Mouse (Mus musculus) embryonic facial prominence, embryonic 15.5 days (tissue): ENCODE measurements around the gene Mark3. TPM values are rescaled to one million over a fixed set of nuclear protein-coding genes. Genes with fewer than 3 reads are reported as not detected.
A peak's percentile ranks its signal among the peaks of the same experiment; 100 is the strongest.
"Not testable (repeated sequence)": the region's sequence is repeated elsewhere in the genome, so short reads cannot be mapped to it uniquely, and the experiment has no call there.

ENCODE experiments used
- ATAC-seq: fragments of 200-750 bp; cut with Nextera tagmentation; 2 replicates; pipeline ENCODE4 v1.8.0; 2017; ENCODE audit warnings: low read depth, moderate TSS enrichment; ENCODE audit not compliant: insufficient number of reproducible peaks, low FRiP score, low TSS enrichment
- H3K27ac ChIP-seq: fragments of 300-500 bp; sonication (generic); replicated peaks from 2 replicates; pipeline ENCODE4 v1.5.1; 2015; ENCODE audit warnings: mild to moderate bottlenecking, inconsistent platforms
- H3K27me3 ChIP-seq: fragments of 300-500 bp; sonication (generic); 2 replicates; pipeline ENCODE4 v1.6.1; 2015; ENCODE audit warnings: inconsistent platforms
- H3K36me3 ChIP-seq: fragments of 300-500 bp; sonication (generic); 2 replicates; pipeline ENCODE4 v1.6.1; 2015; ENCODE audit warnings: mild to moderate bottlenecking, inconsistent platforms
- H3K4me1 ChIP-seq: fragments of 300-500 bp; sonication (generic); 2 replicates; pipeline ENCODE4 v1.6.1; 2015; ENCODE audit warnings: inconsistent platforms
- H3K4me2 ChIP-seq: fragments of 300-500 bp; sonication (generic); replicated peaks from 2 replicates; pipeline ENCODE4 v1.6.1; 2015; ENCODE audit warnings: mild to moderate bottlenecking, inconsistent platforms
- H3K4me3 ChIP-seq: fragments of 300-500 bp; sonication (generic); replicated peaks from 2 replicates; pipeline ENCODE4 v1.5.1; 2015; ENCODE audit warnings: mild to moderate bottlenecking, inconsistent platforms
- H3K9ac ChIP-seq: fragments of 300-500 bp; sonication (generic); 2 replicates; pipeline ENCODE4 v1.6.1; 2015; ENCODE audit warnings: inconsistent platforms
- H3K9me3 ChIP-seq: fragments of 300-500 bp; sonication (generic); replicated peaks from 2 replicates; pipeline ENCODE4 v1.6.1; 2016; ENCODE audit warnings: inconsistent platforms
- WGBS: fragments of 180-500 bp; shearing (Covaris S2); methylation state at CpG from one replicate; pipeline ENCODE4 v1.1.7; 2015; 5-methylcytosine and 5-hydroxymethylcytosine counted together
- polyA plus RNA-seq: library from polyadenylated mRNA; unstranded; fragments of >200 nt; fragmentation: Nextera tagmentation; extraction: Ambion mirVana; gene quantifications from 2 replicates; pipeline ENCODE4 v1.2.1, GENCODE M21; 2015

The Mark3 gene
- polyA plus RNA-seq, 1 experiment from 2014 or later: 37.7 TPM

DNA sequence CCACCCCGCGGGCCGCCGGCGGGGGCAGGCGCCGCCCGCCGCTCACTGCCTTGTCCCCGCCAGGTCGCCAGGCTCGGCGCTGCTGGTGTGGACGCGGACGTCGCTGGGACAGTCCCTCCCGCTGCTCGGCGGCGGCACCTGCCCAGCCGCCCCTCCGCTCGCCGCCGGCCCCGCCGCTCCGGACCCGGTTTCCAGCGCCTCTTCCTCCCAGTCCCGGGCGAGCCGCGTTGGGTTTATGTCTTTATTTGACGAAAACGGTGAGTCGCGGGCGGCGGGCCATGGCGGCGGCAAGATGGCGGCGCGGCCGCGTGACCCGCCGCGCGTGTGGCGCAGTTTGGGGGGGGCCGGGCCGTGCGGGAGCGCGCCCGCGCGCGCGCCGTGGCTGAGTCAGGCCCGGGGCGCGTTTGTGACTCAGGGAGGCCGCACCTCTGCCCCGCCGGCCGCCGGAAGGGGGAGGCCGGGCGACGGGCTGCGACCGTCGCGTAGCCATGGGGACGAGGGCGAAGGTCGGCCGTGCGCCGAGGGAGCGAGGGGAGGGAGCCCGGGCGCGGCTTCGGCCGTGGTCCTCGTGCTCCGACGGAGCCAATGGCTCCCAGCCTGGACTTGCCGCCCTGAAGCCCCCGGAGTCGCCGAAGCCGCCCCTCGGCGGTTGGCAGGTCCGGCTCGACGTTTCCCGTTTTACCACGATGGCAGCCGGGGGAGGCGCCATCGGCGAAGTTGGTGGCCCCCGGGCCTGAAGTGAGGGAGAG is 35.9 kb upstream of the Mark3 start:
- no peaks in the 10 kb centered on the region for H3K9me3 ChIP-seq
- peaks cover 41% of the 10 kb centered on the region for H3K36me3 ChIP-seq
- peaks cover 25% of the 10 kb centered on the region for H3K4me1 ChIP-seq
- ATAC-seq: peak; percentile 58
- peak overlapping the region; percentile 96 for H3K27ac ChIP-seq
- H3K4me2 ChIP-seq: peak overlapping the region; percentile 74
- H3K9ac ChIP-seq: peak overlapping the region; percentile 97
- peak overlapping the region; percentile 94 for H3K4me3 ChIP-seq
- no peaks in the 10 kb centered on the region for H3K27me3 ChIP-seq
- under 1% methylated on average over 95 of the region's 111 CpGs for WGBS

DNA sequence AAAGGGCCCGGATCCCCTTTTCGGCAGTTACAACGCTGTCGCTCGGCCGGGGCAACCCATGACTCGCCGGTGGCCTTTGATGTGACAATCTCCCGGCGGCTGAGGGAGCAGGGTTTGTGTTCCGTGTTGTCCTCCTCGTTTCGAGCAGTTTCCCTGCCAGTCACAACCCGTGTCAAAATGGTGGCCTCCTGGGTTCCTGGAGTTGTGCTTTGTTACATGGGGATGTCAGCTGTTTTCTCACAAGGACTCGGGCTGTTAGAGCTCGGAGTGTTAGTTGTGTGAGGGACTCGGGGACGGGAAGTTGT is 35.3 kb upstream of the Mark3 start:
- no peaks in the 10 kb centered on the region for H3K27me3 ChIP-seq
- H3K9me3 ChIP-seq: no peaks in the 10 kb centered on the region
- 2% methylated on average over 18 of the region's 18 CpGs for WGBS
- peak overlapping the region; percentile 74 for H3K4me2 ChIP-seq
- no peak for ATAC-seq
- H3K4me1 ChIP-seq: peaks cover 25% of the 10 kb centered on the region
- peak overlapping the region; percentile 94 for H3K4me3 ChIP-seq
- H3K36me3 ChIP-seq: peaks cover 47% of the 10 kb centered on the region
- H3K27ac ChIP-seq: peak overlapping the region; percentile 96
- peak overlapping the region; percentile 97 for H3K9ac ChIP-seq

DNA sequence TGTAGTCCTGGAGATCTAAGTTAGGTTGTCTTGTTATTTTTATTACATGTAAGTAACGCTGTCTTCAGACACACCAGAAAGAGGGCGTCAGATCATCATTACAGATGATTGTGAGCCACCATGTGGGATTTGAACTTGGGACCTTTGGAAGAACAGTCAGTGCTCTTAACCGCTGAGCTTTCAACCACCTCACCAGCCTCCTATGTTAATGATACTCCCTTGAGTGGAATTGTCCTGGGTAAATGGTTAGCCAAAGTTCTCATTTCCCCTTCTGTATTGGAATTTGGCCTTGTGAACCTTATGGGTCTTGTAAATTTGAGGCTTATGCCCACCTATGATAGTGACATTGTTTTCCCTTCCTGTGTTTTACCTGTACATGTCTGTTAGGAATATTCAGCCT is 27.3 kb upstream of the Mark3 start:
- no peaks in the 10 kb centered on the region for H3K27me3 ChIP-seq
- 90% methylated on average over 3 of the region's 3 CpGs for WGBS
- H3K4me1 ChIP-seq: no peaks in the 10 kb centered on the region
- ATAC-seq: no peak
- H3K9ac ChIP-seq: no peak overlapping the region
- H3K9me3 ChIP-seq: no peaks in the 10 kb centered on the region
- H3K27ac ChIP-seq: no peak overlapping the region
- peaks cover 45% of the 10 kb centered on the region for H3K36me3 ChIP-seq
- H3K4me2 ChIP-seq: no peak overlapping the region
- H3K4me3 ChIP-seq: no peak overlapping the region

DNA sequence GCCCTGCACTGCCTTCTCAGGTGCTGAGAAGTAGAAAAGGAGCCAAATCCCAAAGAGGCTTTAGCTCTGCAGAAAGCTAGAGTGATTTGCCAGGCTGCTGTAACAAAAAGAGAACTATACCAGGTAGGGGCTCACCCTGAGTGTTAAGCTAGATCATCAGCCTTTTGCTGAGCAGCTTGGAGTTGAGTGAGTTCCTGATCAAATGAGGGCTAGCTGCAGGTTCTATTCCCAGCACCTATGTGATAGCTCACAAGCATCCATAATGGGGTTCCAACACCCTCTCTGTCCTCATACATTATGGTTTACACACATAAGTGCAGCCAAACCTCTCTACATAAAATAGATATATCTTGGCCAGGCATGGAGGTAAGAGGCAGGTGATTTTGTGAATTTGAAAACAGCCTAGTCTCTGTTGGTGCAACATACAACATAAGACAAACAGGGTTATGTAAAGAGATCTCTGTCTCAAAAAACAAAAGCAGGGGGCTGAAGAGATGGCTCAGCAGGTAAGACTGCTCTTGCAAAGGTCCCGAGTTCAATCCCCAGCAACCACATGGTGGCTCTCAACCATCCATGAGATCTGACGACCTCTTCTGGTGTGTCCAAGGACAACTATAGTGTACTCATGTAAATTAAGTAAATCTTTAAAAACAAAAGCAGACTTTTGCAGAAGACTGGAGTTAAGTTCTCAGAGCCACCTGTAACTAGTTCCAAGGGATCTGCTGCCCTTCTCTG is 25.6 kb upstream of the Mark3 start:
- H3K27me3 ChIP-seq: no peaks in the 10 kb centered on the region
- peaks cover 28% of the 10 kb centered on the region for H3K36me3 ChIP-seq
- no peaks in the 10 kb centered on the region for H3K4me1 ChIP-seq
- no peak overlapping the region for H3K4me2 ChIP-seq
- 66% methylated on average over 2 of the region's 2 CpGs for WGBS
- no peak overlapping the region for H3K4me3 ChIP-seq
- H3K9me3 ChIP-seq: no peaks in the 10 kb centered on the region
- ATAC-seq: no peak
- H3K9ac ChIP-seq: no peak overlapping the region
- no peak overlapping the region for H3K27ac ChIP-seq

DNA sequence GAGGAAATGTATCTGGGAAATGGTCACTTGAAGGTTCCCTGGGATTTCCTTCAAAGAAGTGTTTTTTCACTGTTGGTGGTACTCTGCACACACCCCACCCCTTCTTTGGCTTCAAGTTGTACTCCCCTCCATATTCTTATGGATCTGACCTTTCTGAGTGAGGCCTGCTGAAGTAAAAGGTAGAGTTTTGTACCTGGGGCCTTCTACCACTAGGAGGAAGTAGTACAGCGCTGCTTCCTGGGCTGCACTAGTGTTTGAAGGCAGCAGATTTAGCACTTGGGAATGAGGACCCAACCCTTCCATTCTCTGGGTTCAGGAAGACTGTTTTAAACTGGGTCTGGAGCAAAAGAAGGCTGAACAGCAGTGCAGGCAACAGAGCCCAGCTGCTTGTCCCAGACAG is 23.6 kb upstream of the Mark3 start:
- no peak overlapping the region for H3K4me2 ChIP-seq
- no peak overlapping the region for H3K4me3 ChIP-seq
- no peak for ATAC-seq
- WGBS: 61% methylated on average over 1 of the region's 1 CpGs
- H3K9ac ChIP-seq: no peak overlapping the region
- H3K9me3 ChIP-seq: no peaks in the 10 kb centered on the region
- H3K4me1 ChIP-seq: no peaks in the 10 kb centered on the region
- no peaks in the 10 kb centered on the region for H3K27me3 ChIP-seq
- H3K27ac ChIP-seq: no peak overlapping the region
- H3K36me3 ChIP-seq: peaks cover 16% of the 10 kb centered on the region

DNA sequence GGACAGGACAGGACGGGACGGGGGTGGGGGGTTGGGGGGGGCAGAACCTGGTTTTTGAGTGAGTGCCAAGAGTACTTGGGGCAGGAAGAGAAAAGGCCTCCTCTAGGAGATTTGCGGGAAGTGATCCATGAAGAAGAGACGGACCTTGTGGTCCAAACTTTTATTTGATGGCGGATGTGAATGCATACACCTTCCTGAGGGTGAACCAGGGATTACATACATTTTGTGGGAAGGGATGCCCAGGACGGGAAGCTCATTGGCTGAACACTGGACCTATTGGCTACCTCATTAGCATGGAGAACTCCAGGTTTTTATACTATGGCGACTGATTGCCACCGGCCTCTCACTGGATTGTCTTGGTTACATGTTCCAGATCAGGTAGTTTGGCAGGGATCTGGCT is 22.0 kb upstream of the Mark3 start:
- no peak overlapping the region for H3K4me3 ChIP-seq
- no peak overlapping the region for H3K9ac ChIP-seq
- no peaks in the 10 kb centered on the region for H3K27me3 ChIP-seq
- WGBS: 58% methylated on average over 8 of the region's 8 CpGs
- H3K4me2 ChIP-seq: no peak overlapping the region
- no peaks in the 10 kb centered on the region for H3K4me1 ChIP-seq
- no peak for ATAC-seq
- H3K27ac ChIP-seq: no peak overlapping the region
- H3K9me3 ChIP-seq: no peaks in the 10 kb centered on the region
- H3K36me3 ChIP-seq: peaks cover 9% of the 10 kb centered on the region

DNA sequence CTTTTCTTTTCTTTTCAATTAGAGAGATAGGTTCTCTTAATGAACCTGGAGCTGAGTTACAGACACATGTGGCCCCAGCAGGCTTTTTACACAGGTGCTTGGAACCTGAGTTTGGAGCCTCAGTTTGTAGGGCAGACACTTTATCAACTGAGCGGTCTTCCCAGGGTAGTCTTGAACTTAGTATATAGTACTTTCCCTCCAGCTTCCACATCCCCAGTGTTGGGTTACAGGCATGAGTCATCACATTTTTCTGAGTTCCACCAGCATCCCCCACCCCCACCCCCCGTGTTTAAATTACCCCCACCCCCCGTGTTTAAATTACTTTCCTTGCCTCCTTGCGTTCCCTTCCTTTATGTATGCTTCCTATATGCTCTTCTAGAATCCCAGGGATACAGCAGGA is 19.0 kb upstream of the Mark3 start:
- WGBS: 50% methylated on average over 4 of the region's 4 CpGs
- Histone ChIP-seq H3K4me1 (0 out of 2 replicates have a peak, but pooled peaks cover 5% of the 10 kb centered on the region), H3K9me3 (no peaks in the 10 kb centered on the region), H3K9ac (no peak overlapping the region), H3K36me3 (no peaks in the 10 kb centered on the region), H3K4me2 (no peak overlapping the region), H3K27me3 (no peaks in the 10 kb centered on the region), H3K27ac (no peak overlapping the region), H3K4me3 (no peak overlapping the region)
- no peak for ATAC-seq

DNA sequence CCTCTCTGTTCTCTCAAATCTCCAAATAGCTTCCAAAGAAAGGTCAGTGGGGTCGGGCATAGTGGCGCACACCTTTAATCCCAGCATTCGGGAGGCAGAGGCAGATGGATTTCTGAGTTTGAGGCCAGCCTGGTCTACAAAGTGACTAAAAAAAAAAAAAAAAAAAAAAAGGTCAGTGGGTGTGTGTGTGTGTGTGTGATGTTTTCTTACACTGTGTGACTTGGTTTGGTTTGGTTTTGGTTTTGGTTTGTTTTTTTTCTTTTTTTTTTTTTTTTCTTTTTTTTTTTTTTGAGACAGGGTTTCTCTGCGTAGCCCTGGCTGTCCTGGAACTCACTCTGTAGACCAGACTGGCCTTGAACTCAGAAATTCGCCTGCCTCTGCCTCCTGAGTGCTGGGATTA is 18.4 kb upstream of the Mark3 start:
- not testable (repeated sequence) for ATAC-seq, H3K9me3 ChIP-seq, H3K4me1 ChIP-seq, H3K27ac ChIP-seq, H3K4me2 ChIP-seq, H3K4me3 ChIP-seq, H3K36me3 ChIP-seq, H3K9ac ChIP-seq, H3K27me3 ChIP-seq
- 78% methylated on average over 5 of the region's 5 CpGs for WGBS

DNA sequence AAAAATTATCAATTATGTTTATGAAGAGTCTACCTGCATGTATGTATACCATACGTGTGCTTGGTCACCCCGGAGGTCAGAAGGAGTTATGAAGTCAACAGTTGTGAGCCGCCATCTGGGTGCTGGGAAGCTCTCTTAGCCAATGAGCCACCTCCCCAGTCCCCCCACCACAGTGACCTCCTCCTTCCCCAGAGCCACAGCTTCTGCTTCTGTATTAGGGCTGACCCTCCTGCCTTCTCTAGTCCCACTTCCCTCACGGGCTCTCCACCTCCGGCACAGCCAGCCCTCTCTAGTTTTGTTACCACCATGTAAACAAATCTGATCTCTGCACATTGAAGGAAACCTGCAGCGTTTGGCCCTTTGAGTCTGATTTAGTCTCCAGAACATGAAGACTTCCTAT is 16.8 kb upstream of the Mark3 start:
- no peak for ATAC-seq
- H3K9ac ChIP-seq: no peak overlapping the region
- H3K36me3 ChIP-seq: no peaks in the 10 kb centered on the region
- H3K4me1 ChIP-seq: 0 out of 2 replicates have a peak, but pooled peaks cover 5% of the 10 kb centered on the region
- no peak overlapping the region for H3K4me3 ChIP-seq
- WGBS: 53% methylated on average over 6 of the region's 6 CpGs
- no peak overlapping the region for H3K27ac ChIP-seq
- no peak overlapping the region for H3K4me2 ChIP-seq
- H3K27me3 ChIP-seq: no peaks in the 10 kb centered on the region
- no peaks in the 10 kb centered on the region for H3K9me3 ChIP-seq

DNA sequence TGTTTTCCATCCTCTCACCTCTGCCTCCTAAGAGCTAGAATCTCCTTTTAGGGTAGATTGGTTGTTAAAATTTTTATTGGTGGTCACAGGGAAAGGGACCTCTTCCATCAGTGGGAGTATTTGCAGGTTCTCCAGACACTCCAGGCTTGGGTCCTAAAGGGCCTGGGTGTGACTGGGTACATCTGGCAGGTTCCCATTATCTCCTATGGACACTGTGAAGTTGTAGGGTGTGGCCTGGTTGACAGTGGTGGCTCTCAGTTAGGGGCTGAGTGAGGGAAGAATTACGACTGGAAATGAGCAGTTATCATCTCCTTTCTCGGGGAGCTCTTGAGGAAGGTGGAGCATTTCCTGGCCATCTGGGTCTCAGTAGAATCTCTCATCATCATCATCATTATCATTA is 15.7 kb upstream of the Mark3 start:
- Histone ChIP-seq H3K9me3 (no peaks in the 10 kb centered on the region), H3K4me3 (no peak overlapping the region), H3K4me1 (0 out of 2 replicates have a peak, but pooled peaks cover 5% of the 10 kb centered on the region), H3K9ac (no peak overlapping the region), H3K4me2 (no peak overlapping the region), H3K27ac (no peak overlapping the region), H3K27me3 (no peaks in the 10 kb centered on the region), H3K36me3 (no peaks in the 10 kb centered on the region)
- no peak for ATAC-seq
- 61% methylated on average over 2 of the region's 2 CpGs for WGBS

DNA sequence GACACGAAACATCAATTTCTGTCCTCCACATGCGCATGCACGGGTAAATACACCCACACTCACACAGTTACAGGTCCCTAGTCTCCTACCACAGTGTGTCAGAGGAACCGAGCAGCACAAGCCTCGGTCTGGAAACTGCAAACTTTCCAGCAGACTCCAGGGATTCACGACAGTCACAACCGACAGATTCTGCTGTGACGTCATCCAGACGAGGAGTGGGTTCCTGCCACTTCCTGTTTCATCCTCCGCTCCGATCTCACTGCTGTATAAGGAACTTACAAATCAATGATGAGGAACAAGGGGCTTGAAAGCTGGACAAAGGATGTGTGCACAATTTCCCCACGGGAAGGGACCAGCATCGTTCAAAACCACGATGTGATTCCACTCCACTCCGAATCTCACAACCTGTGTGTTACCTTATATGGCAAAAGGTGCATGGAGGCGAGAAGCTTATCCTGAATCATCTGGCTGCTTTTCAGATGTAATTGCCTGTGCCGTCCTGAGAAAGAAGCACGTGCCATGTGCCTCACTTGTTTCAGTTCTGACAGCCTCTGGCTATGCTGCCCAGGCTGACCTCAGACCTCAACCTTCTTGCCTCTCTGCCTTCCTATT is 14.6 kb upstream of the Mark3 start:
- ATAC-seq: no peak
- H3K4me3 ChIP-seq: peak overlapping the region; percentile 12; the same call in 1 of the 2 replicates
- no peaks in the 10 kb centered on the region for H3K9me3 ChIP-seq
- WGBS: 43% methylated on average over 18 of the region's 18 CpGs
- H3K36me3 ChIP-seq: no peaks in the 10 kb centered on the region
- H3K9ac ChIP-seq: no peak overlapping the region
- no peaks in the 10 kb centered on the region for H3K27me3 ChIP-seq
- peak overlapping the region; percentile 34 for H3K4me2 ChIP-seq
- 0 out of 2 replicates have a peak, but pooled peaks cover 5% of the 10 kb centered on the region for H3K4me1 ChIP-seq
- H3K27ac ChIP-seq: no peak overlapping the region
